Mouse (Mus musculus): ENCODE results near the gene OR5BS1P.

- TF ChIP-seq POLR2AphosphoS2 (IDR thresholded peaks at IDR 0.05; ENCODE audit: low read depth, low read length) (no peak), POLR2A (IDR thresholded peaks at IDR 0.05; ENCODE audit: low read depth, low read length) (no peak), CTCF (conservative IDR thresholded peaks at IDR 0.05 in 1 of 2, IDR thresholded peaks at IDR 0.05 in 1 of 2; ENCODE audit: low read depth in 2 of 2, low read length in 2 of 2) (no peak), MAZ (IDR thresholded peaks at IDR 0.05; ENCODE audit: low read depth, low read length) (no peak), E2F4 (IDR thresholded peaks at IDR 0.05; ENCODE audit: insufficient replicate concordance, low read depth, low read length) (no peak), ZNF384 (IDR thresholded peaks at IDR 0.05; ENCODE audit: low read depth, low read length) (no peak), MAX (IDR thresholded peaks at IDR 0.05; ENCODE audit: low read length) (no peak), USF1 (IDR thresholded peaks at IDR 0.05; ENCODE audit: low read depth, low read length) (no peak), ZMIZ1 (IDR thresholded peaks at IDR 0.05; ENCODE audit: low read depth, low read length) (no peak)
Observed at GRCm38 (mm10) chr15:98425188-98425587, 44.5 kb upstream of the OR5BS1P start.
